Mouse (Mus musculus) thymus, adult 18-20 months (tissue): ENCODE data around the gene Prkg2.

Experiments
- DNase-seq, 2 experiments: peaks; one replicate each; pipeline ENCODE4 v3.0.0; 2022; ENCODE audit warnings: mixed read lengths in 2 of 2

Gene Prkg2

GRCm38 (mm10) chr5:98897946-98898345 lies 139.2 kb downstream of the Prkg2 start:
- no peak for DNase-seq

DNA sequence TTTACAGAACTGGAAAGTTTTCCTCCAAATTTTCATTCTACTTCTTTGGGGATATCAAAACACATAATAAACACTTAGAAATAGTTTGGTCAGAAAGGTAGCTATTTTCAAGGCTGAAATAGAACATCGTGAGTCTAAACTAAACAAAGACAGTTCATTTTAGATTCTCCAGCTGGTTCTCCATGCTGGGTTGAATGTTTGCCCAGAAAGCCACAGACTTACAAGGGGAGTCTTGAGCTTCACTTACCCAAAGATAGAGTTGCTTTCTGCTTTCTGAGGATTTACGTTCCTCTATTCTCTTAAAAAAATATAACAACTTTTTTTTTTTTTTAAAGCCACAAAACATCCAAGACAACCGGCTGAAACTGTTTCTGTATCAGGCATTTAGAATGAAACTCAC lies 142.9 kb downstream of the Prkg2 start:
- no peak for DNase-seq

DNA sequence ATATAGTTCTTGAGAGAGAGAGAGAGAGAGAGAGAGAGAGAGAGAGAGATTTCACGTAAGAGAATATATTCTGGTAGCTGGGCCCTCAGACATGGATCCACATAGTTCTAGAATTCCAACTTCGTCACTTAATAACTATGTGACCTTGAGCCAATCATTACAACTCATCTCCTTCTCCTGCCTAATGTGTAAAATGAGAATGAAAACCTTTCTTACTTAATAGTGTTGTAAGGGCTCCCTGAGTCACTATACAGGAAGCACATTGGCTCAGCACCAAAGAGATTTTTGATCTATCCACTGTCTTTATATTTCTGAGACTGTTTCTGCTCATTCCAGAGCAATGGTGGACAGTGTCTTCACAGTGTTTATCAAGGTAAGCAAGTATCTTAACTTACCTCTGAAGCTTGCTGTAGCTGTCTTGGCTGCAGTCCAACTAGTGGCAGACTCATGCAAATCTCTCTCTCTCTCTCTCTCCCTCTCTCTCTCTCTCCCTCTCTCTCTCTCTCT lies 146.6 kb downstream of the Prkg2 start:
- no peak for DNase-seq

- no peak for DNase-seq
These were observed 155.1 kb downstream of the Prkg2 start for GRCm38 (mm10) chr5:98882096-98882495.
